Mouse (Mus musculus) kidney, postnatal 10 days (tissue): Measurements from ENCODE around the gene Gpr150.

Experiments
- DNase-seq: peaks from one replicate; pipeline ENCODE4 v3.0.0; 2021; ENCODE audit warnings: mixed read lengths

The Gpr150 gene

GRCm38 (mm10) chr13:76056896-76057266, at the start of gene Gpr150:
Gene Gpr150, minus strand, starts transcription at chr13:76056996.
- no peak for DNase-seq

- DNase-seq = no peak
Observed at GRCm38 (mm10) chr13:76101989-76102388, 45.2 kb upstream of the Gpr150 start.

- peak; percentile 96 for DNase-seq
Observed at GRCm38 (mm10) chr13:76098493-76099303, 41.9 kb upstream of the Gpr150 start, which contains the start of the genes Arsk and Ttc37. Gene Arsk, minus strand, starts transcription at chr13:76098660. Gene Ttc37, plus strand, starts transcription at chr13:76098734.

GRCm38 (mm10) chr13:76098116-76098492, 41.3 kb upstream of the Gpr150 start:
- DNase-seq = peak; percentile 70

- DNase-seq = no peak
Observed at GRCm38 (mm10) chr13:76074323-76074722, 17.5 kb upstream of the Gpr150 start.

GRCm38 (mm10) chr13:76064363-76064945, 7.7 kb upstream of the Gpr150 start:
- DNase-seq = no peak

GRCm38 (mm10) chr13:76063548-76063947, 6.8 kb upstream of the Gpr150 start:
- DNase-seq = no peak

- no peak for DNase-seq
Observed at GRCm38 (mm10) chr13:76062569-76062968, 5.8 kb upstream of the Gpr150 start.

GRCm38 (mm10) chr13:76062126-76062525, 5.3 kb upstream of the Gpr150 start:
- no peak for DNase-seq

- DNase-seq = no peak
Observed at GRCm38 (mm10) chr13:76059591-76059990, 2.8 kb upstream of the Gpr150 start.

- no peak for DNase-seq
Observed at GRCm38 (mm10) chr13:76057267-76058069, 672 bp upstream of the Gpr150 start.

- DNase-seq = peak; percentile 80
Observed at GRCm38 (mm10) chr13:76056261-76056724, 503 bp downstream of the Gpr150 start.

GRCm38 (mm10) chr13:76055391-76056232, 1.2 kb downstream of the Gpr150 start:
- peak; percentile 40 for DNase-seq

GRCm38 (mm10) chr13:76044971-76045370, 11.8 kb downstream of the Gpr150 start:
- DNase-seq = no peak

- no peak for DNase-seq
Observed at GRCm38 (mm10) chr13:76042455-76042854, 14.3 kb downstream of the Gpr150 start.

- no peak for DNase-seq
Observed at GRCm38 (mm10) chr13:76024588-76024987, 32.2 kb downstream of the Gpr150 start.

- peak; percentile 20 for DNase-seq
Observed at GRCm38 (mm10) chr13:76021782-76022181, 35.0 kb downstream of the Gpr150 start.

- no peak for DNase-seq
Observed at GRCm38 (mm10) chr13:76018844-76019400, 37.9 kb downstream of the Gpr150 start.

- DNase-seq = peak; percentile 99
Observed at GRCm38 (mm10) chr13:76017974-76018843, 38.6 kb downstream of the Gpr150 start, which contains the start of gene Rfesd. Gene Rfesd, minus strand, starts transcription at chr13:76018719.

GRCm38 (mm10) chr13:76017465-76017864, 39.3 kb downstream of the Gpr150 start:
- no peak for DNase-seq

GRCm38 (mm10) chr13:76014511-76014910, 42.3 kb downstream of the Gpr150 start:
- no peak for DNase-seq
